Mouse (Mus musculus): Measurements from ENCODE around the gene Zc3h8. TPM values are rescaled to one million over a fixed set of nuclear protein-coding genes. Genes with fewer than 3 reads are reported as not detected.

The Zc3h8 gene
- polyA plus RNA-seq, 1 experiment = 2.5 TPM

- DNase-seq = no peak
- 4% methylated on average over 34 of the region's 37 CpGs for WGBS
- no peak for TF ChIP-seq CTCF (conservative IDR thresholded peaks at IDR 0.05; ENCODE audit: insufficient read depth, insufficient read length, low read depth, low read length)
- TF ChIP-seq POLR2A (IDR thresholded peaks at IDR 0.05; ENCODE audit: low read depth, low read length) = no peak
- Histone ChIP-seq H3K4me3 (ENCODE audit: insufficient read depth, low read depth, low read length) (peak overlapping the region; percentile 11), H3K4me1 (ENCODE audit: control insufficient read depth, insufficient read depth, low read length) (no peaks in the 10 kb centered on the region), H3K27ac (ENCODE audit: insufficient read depth, low read depth, low read length) (no peak overlapping the region), H3K36me3 (ENCODE audit: control insufficient read depth, insufficient read depth, low read length) (no peaks in the 10 kb centered on the region), H3K27me3 (replicated peaks; ENCODE audit: control insufficient read depth, insufficient read depth, low read length) (no peaks in the 10 kb centered on the region)
Measured at GRCm38 (mm10) chr2:128892180-128892721, 51.6 kb downstream of the Zc3h8 start.

- no peak for DNase-seq
- H3K27me3 ChIP-seq (replicated peaks; ENCODE audit: control insufficient read depth, insufficient read depth, low read length) = no peaks in the 10 kb centered on the region
- H3K27ac ChIP-seq (ENCODE audit: insufficient read depth, low read depth, low read length) = no peak overlapping the region
- TF ChIP-seq POLR2A (IDR thresholded peaks at IDR 0.05; ENCODE audit: low read depth, low read length) = no peak
- TF ChIP-seq CTCF (conservative IDR thresholded peaks at IDR 0.05; ENCODE audit: insufficient read depth, insufficient read length, low read depth, low read length) = no peak
- 91% methylated on average over 4 of the region's 4 CpGs for WGBS
- no peaks in the 10 kb centered on the region for H3K36me3 ChIP-seq (ENCODE audit: control insufficient read depth, insufficient read depth, low read length)
- H3K4me1 ChIP-seq (ENCODE audit: control insufficient read depth, insufficient read depth, low read length) = no peaks in the 10 kb centered on the region
- no peak overlapping the region for H3K4me3 ChIP-seq (ENCODE audit: insufficient read depth, low read depth, low read length)
Measured at GRCm38 (mm10) chr2:128890661-128891335, 53.1 kb downstream of the Zc3h8 start.

GRCm38 (mm10) chr2:128887866-128888550 lies 55.9 kb downstream of the Zc3h8 start:
- no peaks in the 10 kb centered on the region for H3K27me3 ChIP-seq (replicated peaks; ENCODE audit: control insufficient read depth, insufficient read depth, low read length)
- peak; percentile 53 for DNase-seq
- no peaks in the 10 kb centered on the region for H3K36me3 ChIP-seq (ENCODE audit: control insufficient read depth, insufficient read depth, low read length)
- H3K4me1 ChIP-seq (ENCODE audit: control insufficient read depth, insufficient read depth, low read length) = no peaks in the 10 kb centered on the region
- peak overlapping the region; percentile 67; the same call in 1 of the 2 replicates for H3K27ac ChIP-seq (ENCODE audit: insufficient read depth, low read depth, low read length)
- 34% methylated on average over 6 of the region's 6 CpGs for WGBS
- TF ChIP-seq POLR2A (IDR thresholded peaks at IDR 0.05; ENCODE audit: low read depth, low read length) (no peak), CTCF (conservative IDR thresholded peaks at IDR 0.05; ENCODE audit: insufficient read depth, insufficient read length, low read depth, low read length) (no peak)
- H3K4me3 ChIP-seq (ENCODE audit: insufficient read depth, low read depth, low read length) = no peak overlapping the region

GRCm38 (mm10) chr2:128885225-128885811 lies 58.6 kb downstream of the Zc3h8 start:
- no peak for TF ChIP-seq CTCF (conservative IDR thresholded peaks at IDR 0.05; ENCODE audit: insufficient read depth, insufficient read length, low read depth, low read length)
- no peak for TF ChIP-seq POLR2A (IDR thresholded peaks at IDR 0.05; ENCODE audit: low read depth, low read length)
- Histone ChIP-seq H3K27ac (ENCODE audit: insufficient read depth, low read depth, low read length) (no peak overlapping the region), H3K4me1 (ENCODE audit: control insufficient read depth, insufficient read depth, low read length) (no peaks in the 10 kb centered on the region), H3K4me3 (ENCODE audit: insufficient read depth, low read depth, low read length) (no peak overlapping the region), H3K27me3 (replicated peaks; ENCODE audit: control insufficient read depth, insufficient read depth, low read length) (no peaks in the 10 kb centered on the region), H3K36me3 (ENCODE audit: control insufficient read depth, insufficient read depth, low read length) (no peaks in the 10 kb centered on the region)
- 73% methylated on average over 8 of the region's 8 CpGs for WGBS
- no peak for DNase-seq

GRCm38 (mm10) chr2:128881236-128881635 lies 62.6 kb downstream of the Zc3h8 start:
- TF ChIP-seq POLR2A (IDR thresholded peaks at IDR 0.05; ENCODE audit: low read depth, low read length) (no peak), CTCF (conservative IDR thresholded peaks at IDR 0.05; ENCODE audit: insufficient read depth, insufficient read length, low read depth, low read length) (0 out of 2 replicates have a peak, but pooled peaks have one; percentile 26)
- H3K27me3 ChIP-seq (replicated peaks; ENCODE audit: control insufficient read depth, insufficient read depth, low read length) = no peaks in the 10 kb centered on the region
- no peaks in the 10 kb centered on the region for H3K4me1 ChIP-seq (ENCODE audit: control insufficient read depth, insufficient read depth, low read length)
- 86% methylated on average over 4 of the region's 4 CpGs for WGBS
- H3K27ac ChIP-seq (ENCODE audit: insufficient read depth, low read depth, low read length) = no peak overlapping the region
- H3K36me3 ChIP-seq (ENCODE audit: control insufficient read depth, insufficient read depth, low read length) = no peaks in the 10 kb centered on the region
- no peak overlapping the region for H3K4me3 ChIP-seq (ENCODE audit: insufficient read depth, low read depth, low read length)
- no peak for DNase-seq

Other genes starting within 250 kb of the Zc3h8 start
- gene Mertk, start 245.1 kb downstream of the Zc3h8 start, polyA plus RNA-seq (2012; rRNA removed) = 12.4 and 13.3 TPM in 2 replicates
- gene Tmem87b, start 126.0 kb downstream of the Zc3h8 start, polyA plus RNA-seq (2012; rRNA removed) = 13.8 and 14.1 TPM in 2 replicates
- 15.5 and 17.0 TPM in 2 replicates for gene Fbln7, start 81.1 kb downstream of the Zc3h8 start, polyA plus RNA-seq (2012; rRNA removed)
- 1.0 and 1.2 TPM in 2 replicates for gene Zc3h6, start 23.3 kb upstream of the Zc3h8 start, polyA plus RNA-seq (2012; rRNA removed)
- gene Gm10762, start 23.6 kb upstream of the Zc3h8 start, polyA plus RNA-seq (2012; rRNA removed) = 5.7 and 7.0 TPM in 2 replicates
- gene Vinac1, start 104.1 kb upstream of the Zc3h8 start, polyA plus RNA-seq (2012; rRNA removed) = 0.03 and 0.08 TPM in 2 replicates
- gene Ttl, start 121.9 kb upstream of the Zc3h8 start, polyA plus RNA-seq (2012; rRNA removed) = 6.3 and 6.6 TPM in 2 replicates
- 16.7 and 17.3 TPM in 2 replicates for gene Polr1b, start 156.9 kb upstream of the Zc3h8 start, polyA plus RNA-seq (2012; rRNA removed)
- gene Chchd5, start 185.6 kb upstream of the Zc3h8 start, polyA plus RNA-seq (2012; rRNA removed) = 43.1 and 46.8 TPM in 2 replicates

All from kidney, adult 2 months (tissue).